Mouse (Mus musculus) left cerebral cortex, adult 8-10 months (tissue): ENCODE measurements around the gene Nphs1. TPM values are rescaled to one million over a fixed set of nuclear protein-coding genes. Genes with fewer than 3 reads are reported as not detected.
A peak's percentile ranks its signal among the peaks of the same experiment; 100 is the strongest.
"Not testable (repeated sequence)": the region's sequence is repeated elsewhere in the genome, so short reads cannot be mapped to it uniquely, and the experiment has no call there.

ENCODE experiments used
- DNase-seq, 2 experiments: peaks; one replicate each; pipeline ENCODE4 v3.0.0; 2022; ENCODE audit warnings: low spot score in 2 of 2
- total RNA-seq, 4 experiments: library from RNA; stranded (reverse); gene quantifications; 2 replicates each; pipeline ENCODE4 v1.2.4; 2022

The Nphs1 gene
- total RNA-seq, 4 experiments from 2014 or later: 0.68 to 0.82 (median 0.75) TPM

DNA sequence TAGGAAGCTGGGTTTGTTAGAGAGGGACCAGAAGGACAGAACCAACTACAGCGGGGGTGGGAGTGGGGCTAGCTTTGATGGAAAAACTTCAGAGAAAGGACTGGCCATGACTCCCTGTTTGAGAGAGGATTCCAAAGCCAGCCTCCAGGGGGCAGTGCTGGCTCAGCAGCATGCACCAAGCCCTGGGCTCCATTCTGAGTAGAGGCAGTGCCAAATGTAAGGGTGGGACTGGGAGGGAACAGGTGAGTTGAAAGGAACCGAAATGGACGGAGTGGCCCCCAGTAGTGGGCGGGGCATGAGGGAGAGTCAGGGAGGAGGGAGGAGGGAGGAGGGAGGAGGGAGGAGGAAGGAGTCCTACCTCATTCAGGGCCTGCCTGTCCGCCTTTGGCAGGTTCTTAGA lies 17.4 kb upstream of the Nphs1 start:
- DNase-seq: no peak

GRCm38 (mm10) chr7:30443696-30444095 lies 14.4 kb upstream of the Nphs1 start:
- DNase-seq: no peak

DNA sequence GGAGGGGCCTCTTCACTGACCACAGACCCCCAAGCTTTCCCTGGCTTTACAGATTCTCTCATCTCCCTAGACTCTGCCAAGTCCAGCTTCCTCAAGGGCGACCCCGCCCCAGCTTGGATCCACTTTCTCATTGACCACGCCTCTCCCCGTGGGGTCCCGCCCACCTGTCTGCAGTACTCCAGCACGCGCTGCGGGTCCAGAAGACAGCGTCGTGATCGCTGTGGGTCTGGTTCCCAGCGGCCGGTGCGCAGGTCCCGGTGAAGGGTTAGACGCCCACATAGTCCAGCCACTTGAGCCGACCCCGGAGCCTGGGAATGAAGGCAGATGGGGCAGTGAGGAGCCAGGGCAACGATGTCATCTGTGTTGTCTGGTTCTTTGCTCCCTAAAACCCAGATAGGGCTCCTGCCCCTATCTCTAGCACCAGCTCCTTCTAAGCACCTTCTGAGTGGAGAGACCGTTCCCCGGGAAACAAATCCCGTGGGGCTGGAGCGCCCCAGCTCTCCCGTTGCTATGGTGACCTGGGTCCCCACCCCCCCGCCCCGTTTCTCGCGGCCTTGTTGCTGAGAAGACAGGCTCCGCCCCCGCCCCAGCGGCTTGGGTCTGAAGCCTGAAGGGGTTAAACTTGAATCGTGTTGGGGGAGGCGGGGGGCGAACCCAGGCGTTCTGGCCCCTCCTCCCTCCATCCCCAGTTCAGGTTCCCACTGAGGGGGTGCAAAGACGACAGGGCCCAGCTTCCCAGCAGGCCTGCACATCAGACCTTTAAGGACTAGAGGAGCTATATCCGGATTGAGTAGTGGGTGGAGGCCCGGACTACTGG lies 13.8 kb upstream of the Nphs1 start:
- peak in 1 of 2 experiments; percentile 88 for DNase-seq

GRCm38 (mm10) chr7:30444971-30445751 lies 13.0 kb upstream of the Nphs1 start, which contains the start of gene Aplp1:
TSS of gene Aplp1 (minus strand) at chr7:30445535.
- DNase-seq: peak; percentile 67 to 81

DNA sequence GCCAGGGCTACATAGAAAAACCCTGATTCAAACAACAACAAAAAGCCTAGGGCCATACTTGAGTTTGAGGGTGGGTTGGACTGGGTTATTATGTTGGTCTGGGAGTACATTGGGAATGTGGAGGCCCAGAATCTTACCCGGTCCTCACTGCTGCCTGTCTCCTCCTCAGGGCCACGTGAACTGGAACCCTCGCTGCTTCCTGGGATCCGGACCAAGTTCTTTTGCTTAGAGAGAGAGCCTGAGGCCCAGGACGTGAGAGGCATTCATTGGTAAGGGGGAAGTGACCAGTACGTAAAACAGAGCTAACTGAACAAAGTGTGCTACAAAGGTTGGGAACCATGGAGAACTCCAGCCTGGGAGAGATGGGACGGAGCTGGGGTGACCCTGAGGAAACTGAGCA lies 7.9 kb upstream of the Nphs1 start:
- no peak for DNase-seq

- no peak for DNase-seq
These were observed 4.8 kb upstream of the Nphs1 start for GRCm38 (mm10) chr7:30453327-30453726.

DNA sequence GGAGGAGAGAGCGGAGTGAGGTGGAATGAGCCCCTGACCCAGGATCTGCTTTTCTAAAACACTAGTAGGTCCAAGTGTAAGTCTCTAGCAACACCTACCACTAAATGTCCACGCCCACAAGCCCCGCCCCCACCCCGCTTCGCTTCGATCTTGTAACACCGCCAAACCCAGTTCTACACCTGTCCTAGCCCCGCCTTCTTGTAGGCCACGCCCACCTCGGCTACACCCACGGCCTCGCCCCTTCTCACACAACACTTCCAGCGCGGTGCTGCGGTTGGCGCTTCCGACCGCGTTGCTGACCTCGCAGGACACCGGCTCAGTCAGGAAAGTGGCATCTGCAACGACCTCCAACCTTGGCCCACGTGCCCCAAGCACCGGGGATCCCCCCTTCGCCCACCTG lies 4.3 kb upstream of the Nphs1 start:
- DNase-seq: no peak

DNA sequence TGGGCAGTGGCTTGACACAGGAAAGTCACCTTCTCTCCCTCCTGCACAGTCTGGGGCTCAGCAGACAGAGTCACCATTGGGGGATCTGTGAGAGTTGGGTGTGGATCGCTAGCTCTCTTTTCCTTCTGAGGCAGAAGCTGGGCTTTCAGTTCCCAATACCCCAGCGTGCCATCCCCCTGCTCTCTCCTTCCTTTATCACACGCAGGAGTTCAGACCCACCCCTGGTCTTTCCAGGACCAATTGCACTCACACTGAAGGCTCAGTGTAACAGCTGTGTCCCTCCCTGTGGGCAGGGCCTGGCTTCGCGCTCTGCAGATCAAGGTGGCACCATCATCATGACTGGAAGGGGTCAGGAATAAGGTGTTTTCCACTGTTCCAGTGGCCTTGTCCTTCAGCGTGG lies 3.9 kb upstream of the Nphs1 start:
- DNase-seq: no peak

DNA sequence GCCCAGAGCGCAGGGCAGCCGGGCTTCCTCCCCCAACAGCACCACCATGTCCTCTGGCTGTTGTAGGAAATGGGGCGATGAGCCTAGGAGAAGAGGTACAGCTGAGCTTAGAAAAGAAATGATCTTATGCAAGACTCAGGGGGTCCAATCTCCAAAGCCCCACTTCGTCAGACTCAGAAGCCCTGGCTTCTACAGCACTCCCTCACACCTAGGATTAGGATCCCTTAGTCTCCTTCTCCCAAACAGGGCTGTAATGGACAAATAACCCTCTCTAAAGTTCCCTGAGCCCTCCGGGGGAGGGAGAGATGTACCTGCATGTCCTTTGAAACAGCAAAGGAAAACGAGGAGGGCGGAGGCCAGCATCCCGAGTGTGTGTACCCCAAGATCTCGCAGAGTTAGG lies 1.6 kb upstream of the Nphs1 start:
- no peak for DNase-seq

DNA sequence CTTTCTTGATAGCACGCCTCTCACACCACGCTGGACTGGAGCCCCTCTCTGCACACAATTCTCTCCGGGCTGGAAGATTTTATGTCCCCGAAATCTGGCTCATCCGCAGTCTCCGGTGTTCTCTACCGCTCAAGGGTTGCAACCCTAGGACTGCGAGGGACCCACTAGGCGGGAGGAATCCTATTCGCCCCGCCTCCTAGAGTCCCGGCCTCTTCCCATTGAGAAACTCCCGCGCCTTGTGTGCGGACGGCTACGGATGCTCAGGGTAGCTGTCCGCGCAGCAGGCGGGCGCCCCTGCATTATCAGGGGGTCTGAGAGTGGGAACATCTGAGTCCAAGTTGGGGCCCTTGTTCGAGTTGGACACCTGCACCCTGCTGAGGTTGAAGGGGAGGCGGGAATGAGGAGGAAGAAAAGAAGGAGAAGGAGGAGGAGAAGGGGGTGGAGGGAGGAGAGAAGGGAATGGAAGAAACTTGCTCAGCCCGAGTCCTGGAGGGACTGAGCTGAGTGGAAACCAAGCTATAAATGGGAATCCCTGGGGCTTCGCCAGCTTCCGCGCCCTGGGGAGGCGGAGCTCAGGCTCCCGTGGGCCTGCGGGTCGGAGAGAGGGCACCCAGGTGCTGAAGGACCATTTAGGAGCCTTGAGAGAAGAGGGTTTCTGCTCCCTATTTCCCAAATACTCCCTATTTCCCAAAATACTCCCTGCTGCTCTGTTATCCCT lies 1.0 kb upstream of the Nphs1 start:
- DNase-seq: no peak

DNA sequence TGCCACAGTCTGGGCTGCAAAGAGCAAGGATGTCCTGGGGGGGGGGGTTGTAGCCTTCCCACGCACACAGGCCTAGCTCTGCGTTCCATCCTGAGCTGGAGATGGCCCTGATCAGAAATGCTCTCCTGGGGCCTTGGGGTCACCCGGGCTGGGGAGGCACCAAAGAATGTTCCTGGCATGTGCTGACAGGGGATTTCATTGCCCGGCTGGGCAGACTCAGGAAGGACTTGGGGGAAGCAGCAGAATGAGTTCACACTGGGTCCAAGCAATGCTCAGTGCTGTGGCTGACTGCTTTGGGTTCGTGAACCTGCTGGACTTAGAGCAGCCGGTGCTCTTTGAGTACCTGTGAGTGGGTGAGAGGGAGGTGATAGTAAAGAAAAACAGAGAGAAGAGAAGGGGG lies 1.4 kb downstream of the Nphs1 start:
- no peak for DNase-seq

DNA sequence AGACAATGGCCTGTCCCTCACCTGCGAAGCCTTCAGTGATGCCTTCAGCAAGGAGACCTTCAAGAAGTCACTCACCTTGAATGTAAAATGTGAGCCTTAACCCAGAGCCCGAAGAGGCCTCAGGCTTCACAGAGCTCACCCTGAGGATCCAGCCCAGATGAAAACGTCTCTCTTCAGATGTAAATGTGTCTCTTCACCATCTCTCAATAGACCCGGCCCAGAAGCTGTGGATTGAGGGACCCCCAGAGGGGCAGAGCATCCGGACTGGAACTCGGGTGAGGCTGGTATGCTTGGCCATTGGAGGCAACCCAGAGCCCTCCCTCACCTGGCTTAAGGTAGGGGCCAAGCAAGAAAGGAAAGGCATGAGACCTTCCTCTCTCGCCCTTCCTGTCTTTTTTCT lies 5.5 kb downstream of the Nphs1 start:
- no peak for DNase-seq

- DNase-seq: no peak
These were observed 5.9 kb downstream of the Nphs1 start for GRCm38 (mm10) chr7:30463996-30464395.

- DNase-seq: no peak
These were observed 6.7 kb downstream of the Nphs1 start for GRCm38 (mm10) chr7:30464816-30465300.

DNA sequence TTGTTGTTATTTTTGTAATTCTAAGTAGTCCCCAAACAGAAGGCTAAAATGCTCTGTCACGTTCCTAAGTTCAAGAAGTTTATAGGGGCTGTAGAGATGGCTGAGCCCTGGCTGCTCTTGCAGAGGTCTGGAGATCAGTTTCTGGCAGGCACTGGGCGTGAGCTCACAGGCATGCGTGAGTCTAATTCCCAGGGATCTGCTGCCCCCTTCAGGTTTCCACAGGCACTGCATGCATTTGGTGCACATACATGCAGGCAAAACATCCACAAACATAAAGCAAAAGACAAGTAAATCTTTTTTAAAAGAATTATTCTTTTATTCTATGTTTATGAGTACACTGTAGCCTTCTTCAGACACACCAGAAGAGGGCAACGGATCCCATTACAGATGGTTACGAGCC lies 14.3 kb downstream of the Nphs1 start:
- DNase-seq: no peak

- no peak for DNase-seq
These were observed 16.9 kb downstream of the Nphs1 start for GRCm38 (mm10) chr7:30474999-30475398.

DNA sequence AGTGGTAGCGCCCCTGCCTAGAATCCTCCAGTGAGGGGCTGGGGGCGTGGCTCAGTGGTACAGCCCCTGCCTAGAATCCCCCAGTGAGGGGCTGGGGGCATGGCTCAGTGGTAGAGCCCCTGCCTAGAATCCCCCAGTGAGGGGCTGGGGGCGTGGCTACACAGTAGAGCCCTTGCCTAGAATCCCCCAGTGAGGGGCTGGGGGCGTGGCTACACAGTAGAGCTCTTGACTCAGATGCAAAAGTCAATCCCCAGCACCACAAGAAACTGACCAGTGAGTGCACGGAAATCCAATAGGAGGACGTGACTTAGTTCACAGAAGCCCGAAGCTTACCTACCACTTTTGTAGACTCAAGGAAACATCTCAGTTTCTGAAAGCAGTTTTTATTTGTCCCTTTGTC lies 18.0 kb downstream of the Nphs1 start:
- DNase-seq: not testable (repeated sequence)

DNA sequence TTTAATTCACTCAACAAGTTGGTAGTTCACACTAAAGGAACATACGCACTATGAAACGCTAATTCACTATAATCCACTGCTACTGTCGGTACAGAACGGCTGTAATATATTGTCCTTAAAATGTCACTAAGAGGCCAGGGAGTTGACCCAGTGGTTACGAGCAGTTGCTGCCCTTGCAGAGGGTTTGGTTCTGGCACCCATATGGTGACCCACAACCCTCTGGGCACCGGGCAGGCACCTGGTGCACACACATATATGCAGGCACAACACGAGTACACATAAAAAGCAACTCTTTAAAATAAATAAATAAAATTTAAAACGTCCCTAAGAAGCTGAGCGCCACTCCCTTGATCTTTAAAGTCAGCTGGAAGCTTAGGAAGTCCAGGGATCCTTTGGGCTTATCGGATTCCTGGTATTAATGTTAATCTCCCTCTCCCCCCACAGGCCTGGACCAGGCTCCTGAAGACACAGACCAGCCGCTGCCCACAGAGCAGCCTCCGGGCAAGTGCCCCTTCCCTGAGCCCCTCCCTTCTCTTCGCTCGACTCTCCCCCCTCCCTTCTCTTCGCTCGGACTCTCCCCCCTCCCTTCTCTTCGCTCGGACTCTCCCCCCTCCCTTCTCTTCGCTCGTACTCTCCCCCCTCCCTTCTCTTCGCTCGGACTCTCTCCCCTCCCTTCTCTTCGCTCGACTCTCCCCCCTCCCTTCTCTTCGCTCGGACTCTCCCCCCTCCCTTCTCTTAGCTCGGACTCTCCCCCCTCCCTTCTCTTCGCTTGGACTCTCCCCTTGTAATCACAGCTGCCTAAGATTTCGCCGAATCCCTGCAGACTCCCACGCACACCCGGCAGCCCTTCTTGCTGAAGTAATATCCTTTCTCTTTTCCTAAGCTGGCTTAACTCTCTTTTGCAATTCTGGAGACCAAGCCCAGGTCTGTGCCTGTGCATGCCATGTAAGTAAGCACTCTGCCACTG lies 19.6 kb downstream of the Nphs1 start:
- DNase-seq: peak in 1 of 2 experiments; percentile 57

DNA sequence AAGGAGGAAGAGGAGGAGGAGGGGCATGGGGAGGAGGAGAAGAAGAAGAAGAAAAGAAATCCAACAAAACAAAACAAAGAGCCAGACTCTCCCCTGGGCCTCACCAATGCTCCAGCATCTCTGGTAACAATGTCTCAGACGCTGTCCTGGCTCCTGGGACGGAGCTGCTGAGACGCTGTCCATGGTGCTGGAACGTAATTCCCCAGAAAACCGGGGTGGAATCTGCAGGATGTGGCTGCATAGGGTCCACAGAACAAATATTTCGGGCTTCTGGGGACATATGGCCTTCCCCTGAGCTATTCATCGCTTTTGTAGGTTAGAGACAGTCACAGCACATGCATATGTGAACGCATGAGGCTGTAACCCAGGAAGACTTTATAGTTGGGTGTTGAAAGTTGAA lies 26.1 kb downstream of the Nphs1 start:
- no peak for DNase-seq

- DNase-seq: peak in 1 of 2 experiments; percentile 33
These were observed 32.3 kb downstream of the Nphs1 start for GRCm38 (mm10) chr7:30490251-30490956.
